Mouse (Mus musculus) right cerebral cortex, postnatal 4 days (tissue): Measurements from ENCODE around the gene Fam13c.

Experiments used
- DNase-seq: peaks from one replicate; pipeline ENCODE4 v3.0.0-alpha.2; 2022

Fam13c gene

GRCm38 (mm10) chr10:70470836-70471235 is 30.6 kb downstream of the Fam13c start:
- DNase-seq: no peak

DNA sequence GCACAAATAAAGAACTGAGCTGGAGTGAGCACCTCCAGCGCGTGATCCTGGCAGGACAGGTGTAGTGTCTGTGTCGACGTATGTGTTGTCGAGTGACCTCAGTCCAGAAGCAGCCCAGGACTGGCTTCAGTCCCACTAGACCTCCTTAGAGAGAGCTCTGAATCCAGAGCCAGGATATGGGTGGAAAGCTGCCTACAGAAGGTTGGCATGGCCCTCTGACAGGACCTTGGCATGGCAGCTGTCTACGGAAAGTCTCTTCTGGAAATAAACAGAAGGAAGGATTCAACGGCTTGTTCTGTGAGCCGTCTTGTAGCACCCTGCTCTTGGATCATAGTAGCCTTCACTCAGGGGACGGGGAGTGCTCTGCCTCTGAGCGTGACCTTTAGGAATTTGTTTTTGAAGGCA is 37.5 kb downstream of the Fam13c start:
- DNase-seq: no peak

DNA sequence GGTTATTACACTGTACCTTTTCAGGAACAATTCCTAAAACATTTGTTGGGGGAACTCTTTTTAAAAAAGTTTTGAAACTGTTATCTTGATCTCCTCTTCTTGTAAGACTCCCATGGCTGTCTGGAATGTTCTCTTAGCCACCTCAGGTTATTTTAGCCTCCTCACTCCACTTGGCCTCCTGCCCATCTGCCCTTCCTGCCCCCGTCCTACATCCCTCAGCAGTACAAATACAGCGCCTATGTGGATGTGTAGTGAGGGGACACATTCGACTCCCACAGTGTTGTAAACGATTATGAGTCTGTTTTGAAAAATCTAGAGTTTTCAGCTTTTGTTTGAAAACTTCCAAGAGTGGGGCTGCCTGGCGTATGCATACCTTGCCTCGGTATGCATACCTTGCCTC is 43.5 kb downstream of the Fam13c start:
- peak; percentile 16 for DNase-seq

DNA sequence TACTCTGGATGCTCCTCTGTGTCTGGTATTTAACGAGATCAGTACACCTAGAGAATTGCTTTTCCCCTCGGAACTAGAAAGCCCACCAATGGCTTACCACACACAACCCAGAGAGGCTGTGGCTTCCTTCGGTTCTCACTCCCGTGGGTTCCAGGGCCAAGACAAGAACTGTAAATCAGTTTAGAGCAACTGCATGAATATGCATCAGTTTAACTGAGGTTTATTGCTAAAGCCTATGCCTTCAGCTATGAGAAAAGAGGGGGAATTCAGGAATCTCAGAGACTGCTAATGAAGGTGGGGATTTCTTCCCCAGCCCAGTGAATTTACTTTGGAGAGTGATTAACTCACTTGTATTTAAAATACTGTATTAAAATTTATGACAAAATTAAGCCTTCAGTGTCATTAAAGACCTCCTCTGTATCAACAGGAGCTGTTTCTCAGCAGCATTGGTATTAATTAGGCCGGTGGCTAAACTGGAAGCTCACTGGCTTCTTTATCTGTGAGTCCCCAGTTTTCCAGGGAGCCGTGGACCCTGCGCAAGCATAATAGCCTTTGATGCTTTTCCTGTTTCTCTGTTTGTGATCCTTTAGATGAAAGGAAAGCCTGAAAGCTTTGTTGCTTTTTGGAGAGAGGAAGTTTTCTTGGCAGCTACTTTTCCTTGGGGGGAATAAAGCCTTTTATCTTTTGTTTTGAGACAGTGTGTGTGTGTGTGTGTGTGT is 44.4 kb downstream of the Fam13c start:
- no peak for DNase-seq

DNA sequence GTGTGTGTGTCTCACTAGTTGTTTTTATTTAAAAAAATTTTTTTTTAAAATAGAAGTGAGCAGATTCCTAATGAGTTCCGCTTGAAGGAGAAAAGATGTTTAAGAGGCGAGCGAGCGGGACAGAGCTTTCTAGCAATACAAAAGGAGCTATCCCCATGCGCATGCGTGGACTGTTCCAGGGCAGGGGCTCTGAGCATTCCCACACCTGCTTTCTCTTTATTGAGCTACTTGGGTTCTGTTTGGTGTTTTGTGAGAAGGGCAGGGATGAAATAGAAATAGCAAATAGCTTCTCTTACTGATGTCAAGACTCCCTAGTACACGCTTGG is 45.0 kb downstream of the Fam13c start:
- peak; percentile 68 for DNase-seq

- no peak for DNase-seq
Observed at GRCm38 (mm10) chr10:70486651-70487050, 46.4 kb downstream of the Fam13c start.

GRCm38 (mm10) chr10:70493891-70494290 is 53.6 kb downstream of the Fam13c start:
- no peak for DNase-seq

DNA sequence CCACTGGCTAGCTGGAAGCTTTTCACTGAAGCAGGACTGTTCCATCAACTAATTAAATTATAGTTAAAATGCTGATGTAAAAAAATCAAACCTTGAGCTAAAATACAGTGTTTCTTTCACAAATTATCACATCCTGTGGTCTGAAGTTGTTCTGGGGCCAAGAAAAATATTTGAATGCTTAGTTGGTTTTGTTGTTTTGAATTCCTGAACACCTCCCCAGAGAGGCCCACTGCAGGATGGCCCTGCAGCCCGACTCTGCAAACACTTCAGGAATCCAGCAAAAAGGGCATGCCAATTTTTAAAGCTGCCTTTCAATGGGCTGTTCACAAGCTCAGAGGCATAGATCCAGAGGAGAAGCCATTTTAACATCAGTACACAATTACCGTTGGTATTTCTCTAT is 54.2 kb downstream of the Fam13c start:
- DNase-seq: no peak

- no peak for DNase-seq
Observed at GRCm38 (mm10) chr10:70495106-70496104, 55.1 kb downstream of the Fam13c start.

GRCm38 (mm10) chr10:70496938-70497337 is 56.7 kb downstream of the Fam13c start:
- DNase-seq: no peak

DNA sequence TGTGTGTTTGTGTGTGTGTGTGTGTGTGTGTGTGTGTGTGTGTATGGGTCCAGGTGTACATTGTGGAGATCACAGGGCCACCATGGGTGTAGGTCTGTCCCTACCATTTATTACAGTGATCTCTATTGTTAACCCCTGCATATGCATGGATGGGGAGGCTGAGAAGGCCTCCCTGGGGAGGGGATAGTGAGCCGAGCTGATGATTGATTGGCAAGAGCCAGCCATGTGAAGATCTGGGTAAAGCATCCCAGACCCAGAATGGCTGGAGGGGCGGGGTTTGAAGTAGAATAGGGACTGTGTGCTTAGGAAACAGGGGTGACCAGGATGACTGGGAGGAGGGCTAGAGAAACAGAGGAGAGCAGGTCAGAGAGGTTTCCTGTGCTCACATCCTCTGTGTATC is 58.0 kb downstream of the Fam13c start:
- DNase-seq: no peak

- DNase-seq: no peak
Observed at GRCm38 (mm10) chr10:70499246-70499645, 59.0 kb downstream of the Fam13c start.

GRCm38 (mm10) chr10:70504871-70505270 is 64.6 kb downstream of the Fam13c start:
- DNase-seq: no peak

DNA sequence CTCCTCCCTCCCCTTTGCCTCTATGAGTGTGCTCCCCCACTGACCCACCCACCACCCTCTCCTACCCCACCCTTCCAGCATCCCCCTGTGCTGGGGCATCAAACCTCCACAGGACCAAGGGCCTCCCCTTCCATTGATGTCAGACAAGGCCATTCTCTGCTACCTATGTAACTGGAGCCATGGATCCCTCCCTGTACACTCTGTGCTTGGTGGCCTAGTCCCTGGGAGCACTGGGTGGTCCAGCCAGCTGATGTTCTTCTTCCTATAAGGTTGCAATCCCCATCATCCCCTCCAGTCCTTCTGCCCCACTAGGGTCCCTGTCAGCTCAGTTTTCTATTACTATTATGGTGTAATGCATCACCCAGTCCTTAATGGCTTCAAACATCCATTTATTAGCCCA is 65.1 kb downstream of the Fam13c start:
- no peak for DNase-seq

DNA sequence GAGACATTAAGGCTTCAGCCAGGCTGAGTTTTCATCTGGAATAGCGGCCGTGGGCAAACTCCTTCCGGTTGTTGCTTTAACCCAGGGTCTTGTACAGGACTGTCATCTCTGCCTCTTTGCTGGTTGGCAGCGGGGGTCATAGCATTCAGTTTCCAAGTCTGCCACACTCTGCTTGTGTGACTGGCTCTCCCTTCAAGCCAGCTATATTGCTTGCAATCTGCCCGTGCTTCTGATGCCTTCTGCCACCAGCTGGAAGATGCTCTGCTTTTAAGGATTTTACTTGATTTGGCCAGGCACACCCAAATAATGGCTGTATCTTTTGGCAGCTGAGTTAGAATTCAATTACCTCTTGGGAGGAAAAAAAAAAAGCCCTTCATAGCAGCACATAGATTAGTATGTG is 65.6 kb downstream of the Fam13c start:
- DNase-seq: no peak

- DNase-seq: no peak
Observed at GRCm38 (mm10) chr10:70506499-70507168, 66.4 kb downstream of the Fam13c start.

GRCm38 (mm10) chr10:70507880-70508279 is 67.6 kb downstream of the Fam13c start:
- DNase-seq: no peak

DNA sequence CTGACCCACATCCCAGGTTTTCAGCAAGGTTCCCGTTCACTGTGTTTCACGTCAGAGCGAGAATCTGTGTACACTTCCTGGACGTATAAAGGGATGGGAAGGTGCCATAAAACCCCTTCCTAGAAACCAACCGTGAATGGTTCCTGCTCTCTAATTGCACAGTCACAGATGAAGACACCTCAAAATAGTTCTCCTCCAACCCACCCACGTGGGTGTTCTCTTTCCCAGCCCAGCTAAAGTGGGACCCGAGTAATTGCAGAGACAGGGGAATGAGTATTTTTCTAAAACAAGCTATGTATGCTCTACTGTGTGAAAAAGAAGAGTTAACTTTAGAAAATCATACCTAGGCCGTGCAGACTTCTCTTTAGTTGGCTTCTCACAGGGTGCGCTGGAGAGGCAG is 74.6 kb downstream of the Fam13c start:
- no peak for DNase-seq

GRCm38 (mm10) chr10:70516661-70517060 is 76.4 kb downstream of the Fam13c start:
- DNase-seq: no peak

GRCm38 (mm10) chr10:70519640-70520099 is 79.4 kb downstream of the Fam13c start:
- DNase-seq: no peak

DNA sequence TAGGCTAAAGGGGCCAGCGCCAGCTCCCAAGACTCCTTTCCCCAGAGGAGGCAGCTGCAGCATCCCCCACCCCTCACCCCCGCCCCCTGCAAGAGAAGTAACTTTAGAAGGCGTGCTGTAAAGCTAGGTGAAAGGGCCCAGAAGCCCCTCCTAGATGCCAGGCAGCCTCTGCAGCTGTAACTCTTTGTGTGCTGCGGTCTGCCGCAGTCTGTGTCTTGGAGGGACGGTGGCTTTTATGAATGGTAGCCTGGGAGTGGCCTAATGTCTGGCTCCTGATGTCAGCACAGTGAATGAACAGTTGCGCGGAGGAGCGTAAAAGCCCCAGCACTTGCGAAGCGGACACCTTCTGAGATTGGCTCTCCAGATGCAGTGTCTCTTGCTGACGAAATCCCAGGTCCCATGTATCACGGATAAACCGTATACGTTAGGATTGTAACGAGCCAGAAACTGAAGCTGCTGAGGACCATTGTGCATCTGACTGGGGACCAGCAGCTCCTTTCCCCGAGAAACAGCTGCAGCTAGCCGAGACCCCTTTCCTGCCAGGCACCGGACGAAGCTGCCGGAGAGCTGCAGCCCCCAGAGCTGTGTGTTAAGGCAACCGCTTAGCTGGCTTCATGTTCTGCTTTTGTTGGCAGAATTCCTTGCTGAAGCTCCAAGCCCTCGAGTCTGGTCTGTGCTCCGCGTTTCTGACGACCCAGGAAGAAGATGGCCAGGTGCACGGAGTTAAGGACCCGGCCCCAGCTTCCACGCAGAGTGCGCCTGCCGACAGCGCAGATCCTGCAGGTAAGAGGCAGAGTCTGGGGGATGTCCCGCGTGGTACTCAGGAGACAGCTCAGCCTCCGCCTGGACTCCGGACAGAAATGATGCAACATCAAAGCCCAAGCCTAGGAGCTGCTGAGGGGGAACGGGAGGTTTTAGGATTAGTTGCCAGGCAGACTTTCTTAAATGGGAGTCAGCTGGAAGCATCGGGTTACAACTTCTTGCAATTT is 80.2 kb downstream of the Fam13c start:
- peak; percentile 31 for DNase-seq

DNA sequence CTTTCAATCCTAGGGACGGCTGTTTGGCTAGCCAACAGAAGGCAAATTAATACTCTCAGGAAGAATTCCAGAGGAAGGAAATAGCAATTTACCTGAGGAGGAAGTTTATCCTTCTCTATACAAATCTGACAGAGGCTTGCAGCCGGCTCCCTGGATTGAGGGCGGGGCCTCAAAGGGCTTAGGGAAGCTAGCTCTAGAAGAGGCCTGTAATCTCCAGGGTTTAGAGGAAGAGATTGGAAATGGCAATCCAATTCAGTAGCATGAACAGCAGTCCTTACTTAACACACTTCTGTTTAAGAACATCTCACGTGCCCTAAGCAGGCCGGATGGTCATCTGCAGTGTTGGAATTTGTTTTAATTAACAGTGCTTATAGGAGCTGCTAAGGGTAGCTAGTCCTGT is 81.1 kb downstream of the Fam13c start:
- DNase-seq: no peak
